Mouse (Mus musculus): ENCODE measurements around the gene Abcb4. TPM values are rescaled to one million over a fixed set of nuclear protein-coding genes. Genes with fewer than 3 reads are reported as not detected.
A peak's percentile ranks its signal among the peaks of the same experiment; 100 is the strongest.

Abcb4 gene
- polyA plus RNA-seq, 1 experiment from 2014 or later = 1.0 TPM

GRCm38 (mm10) chr5:8868019-8868418, 25.5 kb upstream of the Abcb4 start:
- Histone ChIP-seq H3K4me2 (ENCODE audit: low read length) (no peak overlapping the region), H3K4me3 (ENCODE audit: low read length) (no peak overlapping the region), H3K4me1 (ENCODE audit: control insufficient read depth, insufficient read depth, low read depth, low read length) (no peaks in the 10 kb centered on the region), H3K27ac (ENCODE audit: low read depth, low read length) (no peak overlapping the region), H3K9me3 (ENCODE audit: control insufficient read depth, low read length) (no peaks in the 10 kb centered on the region), H3K27me3 (replicated peaks; ENCODE audit: control insufficient read depth, insufficient read depth, low read length) (no peaks in the 10 kb centered on the region), H3K36me3 (ENCODE audit: control insufficient read depth, insufficient read depth, low read length) (no peaks in the 10 kb centered on the region), H3K9ac (ENCODE audit: low read depth, low read length) (no peak overlapping the region)
- peak; percentile 52; the same call in 1 of the 2 replicates for ATAC-seq
- WGBS = 13% methylated on average over 1 of the region's 1 CpGs

GRCm38 (mm10) chr5:8872979-8873915, 20.3 kb upstream of the Abcb4 start:
- no peaks in the 10 kb centered on the region for H3K4me1 ChIP-seq (ENCODE audit: control insufficient read depth, insufficient read depth, low read depth, low read length)
- no peak overlapping the region for H3K4me3 ChIP-seq (ENCODE audit: low read length)
- H3K4me2 ChIP-seq (ENCODE audit: low read length) = no peak overlapping the region
- H3K9ac ChIP-seq (ENCODE audit: low read depth, low read length) = no peak overlapping the region
- no peak overlapping the region for H3K27ac ChIP-seq (ENCODE audit: low read depth, low read length)
- no peak for ATAC-seq
- H3K27me3 ChIP-seq (replicated peaks; ENCODE audit: control insufficient read depth, insufficient read depth, low read length) = no peaks in the 10 kb centered on the region
- 89% methylated on average over 6 of the region's 6 CpGs for WGBS
- no peaks in the 10 kb centered on the region for H3K9me3 ChIP-seq (ENCODE audit: control insufficient read depth, low read length)
- H3K36me3 ChIP-seq (ENCODE audit: control insufficient read depth, insufficient read depth, low read length) = no peaks in the 10 kb centered on the region

- ATAC-seq = no peak
- H3K27me3 ChIP-seq (replicated peaks; ENCODE audit: control insufficient read depth, insufficient read depth, low read length) = no peaks in the 10 kb centered on the region
- no peak overlapping the region for H3K9ac ChIP-seq (ENCODE audit: low read depth, low read length)
- H3K36me3 ChIP-seq (ENCODE audit: control insufficient read depth, insufficient read depth, low read length) = no peaks in the 10 kb centered on the region
- no peak overlapping the region for H3K4me3 ChIP-seq (ENCODE audit: low read length)
- no peaks in the 10 kb centered on the region for H3K4me1 ChIP-seq (ENCODE audit: control insufficient read depth, insufficient read depth, low read depth, low read length)
- no peaks in the 10 kb centered on the region for H3K9me3 ChIP-seq (ENCODE audit: control insufficient read depth, low read length)
- no peak overlapping the region for H3K4me2 ChIP-seq (ENCODE audit: low read length)
- no peak overlapping the region for H3K27ac ChIP-seq (ENCODE audit: low read depth, low read length)
- 84% methylated on average over 2 of the region's 2 CpGs for WGBS
These were observed 16.4 kb upstream of the Abcb4 start for GRCm38 (mm10) chr5:8877086-8877485.

- Histone ChIP-seq H3K36me3 (ENCODE audit: control insufficient read depth, insufficient read depth, low read length) (no peaks in the 10 kb centered on the region), H3K9me3 (ENCODE audit: control insufficient read depth, low read length) (no peaks in the 10 kb centered on the region), H3K27me3 (replicated peaks; ENCODE audit: control insufficient read depth, insufficient read depth, low read length) (no peaks in the 10 kb centered on the region), H3K9ac (ENCODE audit: low read depth, low read length) (no peak overlapping the region), H3K4me1 (ENCODE audit: control insufficient read depth, insufficient read depth, low read depth, low read length) (no peaks in the 10 kb centered on the region), H3K27ac (ENCODE audit: low read depth, low read length) (no peak overlapping the region), H3K4me2 (ENCODE audit: low read length) (no peak overlapping the region), H3K4me3 (ENCODE audit: low read length) (no peak overlapping the region)
- 76% methylated on average over 5 of the region's 5 CpGs for WGBS
- no peak for ATAC-seq
These were observed 15.7 kb upstream of the Abcb4 start for GRCm38 (mm10) chr5:8877800-8878199.

- no peak for ATAC-seq
- no peak overlapping the region for H3K27ac ChIP-seq (ENCODE audit: low read depth, low read length)
- H3K9me3 ChIP-seq (ENCODE audit: control insufficient read depth, low read length) = 0 out of 2 replicates have a peak, but pooled peaks cover 2% of the 10 kb centered on the region
- H3K4me3 ChIP-seq (ENCODE audit: low read length) = no peak overlapping the region
- H3K27me3 ChIP-seq (replicated peaks; ENCODE audit: control insufficient read depth, insufficient read depth, low read length) = no peaks in the 10 kb centered on the region
- WGBS = 85% methylated on average over 2 of the region's 2 CpGs
- no peaks in the 10 kb centered on the region for H3K36me3 ChIP-seq (ENCODE audit: control insufficient read depth, insufficient read depth, low read length)
- H3K4me1 ChIP-seq (ENCODE audit: control insufficient read depth, insufficient read depth, low read depth, low read length) = no peaks in the 10 kb centered on the region
- no peak overlapping the region for H3K9ac ChIP-seq (ENCODE audit: low read depth, low read length)
- H3K4me2 ChIP-seq (ENCODE audit: low read length) = no peak overlapping the region
These were observed 7.7 kb upstream of the Abcb4 start for GRCm38 (mm10) chr5:8885837-8886236.

GRCm38 (mm10) chr5:8894104-8894425, 548 bp downstream of the Abcb4 start:
- H3K9ac ChIP-seq (ENCODE audit: low read depth, low read length) = peak overlapping the region; percentile 76
- no peaks in the 10 kb centered on the region for H3K36me3 ChIP-seq (ENCODE audit: control insufficient read depth, insufficient read depth, low read length)
- peaks cover 2% of the 10 kb centered on the region; the same call in 1 of the 2 replicates for H3K27me3 ChIP-seq (replicated peaks; ENCODE audit: control insufficient read depth, insufficient read depth, low read length)
- no peak for ATAC-seq
- no peak overlapping the region for H3K27ac ChIP-seq (ENCODE audit: low read depth, low read length)
- 0 out of 2 replicates have a peak, but pooled peaks cover 2% of the 10 kb centered on the region for H3K9me3 ChIP-seq (ENCODE audit: control insufficient read depth, low read length)
- peak overlapping the region; percentile 82 for H3K4me3 ChIP-seq (ENCODE audit: low read length)
- peaks cover 5% of the 10 kb centered on the region for H3K4me1 ChIP-seq (ENCODE audit: control insufficient read depth, insufficient read depth, low read depth, low read length)
- peak overlapping the region; percentile 95 for H3K4me2 ChIP-seq (ENCODE audit: low read length)
- 8% methylated on average over 15 of the region's 15 CpGs for WGBS

- 69% methylated on average over 15 of the region's 15 CpGs for WGBS
- H3K27me3 ChIP-seq (replicated peaks; ENCODE audit: control insufficient read depth, insufficient read depth, low read length) = peaks cover 2% of the 10 kb centered on the region; the same call in 1 of the 2 replicates
These were observed 1.3 kb downstream of the Abcb4 start for GRCm38 (mm10) chr5:8894641-8895490.

GRCm38 (mm10) chr5:8896198-8896597, 2.7 kb downstream of the Abcb4 start:
- H3K27me3 ChIP-seq (replicated peaks; ENCODE audit: control insufficient read depth, insufficient read depth, low read length) = peaks cover 2% of the 10 kb centered on the region; the same call in 1 of the 2 replicates
- H3K4me1 ChIP-seq (ENCODE audit: control insufficient read depth, insufficient read depth, low read depth, low read length) = peaks cover 5% of the 10 kb centered on the region
- no peak overlapping the region for H3K27ac ChIP-seq (ENCODE audit: low read depth, low read length)
- ATAC-seq = no peak
- no peak overlapping the region for H3K4me2 ChIP-seq (ENCODE audit: low read length)
- 85% methylated on average over 1 of the region's 1 CpGs for WGBS
- H3K9me3 ChIP-seq (ENCODE audit: control insufficient read depth, low read length) = no peaks in the 10 kb centered on the region
- H3K9ac ChIP-seq (ENCODE audit: low read depth, low read length) = no peak overlapping the region
- H3K4me3 ChIP-seq (ENCODE audit: low read length) = no peak overlapping the region
- H3K36me3 ChIP-seq (ENCODE audit: control insufficient read depth, insufficient read depth, low read length) = no peaks in the 10 kb centered on the region

More at GRCm38 (mm10) chr5:8894641-8895490, 1.3 kb downstream of the Abcb4 start:
- no peaks in the 10 kb centered on the region for H3K36me3 ChIP-seq (ENCODE audit: control insufficient read depth, insufficient read depth, low read length)
- H3K4me2 ChIP-seq (ENCODE audit: low read length) = no peak overlapping the region
- H3K9ac ChIP-seq (ENCODE audit: low read depth, low read length) = no peak overlapping the region
- peaks cover 5% of the 10 kb centered on the region for H3K4me1 ChIP-seq (ENCODE audit: control insufficient read depth, insufficient read depth, low read depth, low read length)
- H3K4me3 ChIP-seq (ENCODE audit: low read length) = no peak overlapping the region
- ATAC-seq = no peak
- no peak overlapping the region for H3K27ac ChIP-seq (ENCODE audit: low read depth, low read length)
- H3K9me3 ChIP-seq (ENCODE audit: control insufficient read depth, low read length) = 0 out of 2 replicates have a peak, but pooled peaks cover 2% of the 10 kb centered on the region

GRCm38 (mm10) chr5:8898246-8898645, 4.7 kb downstream of the Abcb4 start:
- ATAC-seq = no peak
- H3K27ac ChIP-seq (ENCODE audit: low read depth, low read length) = no peak overlapping the region
- WGBS = 72% methylated on average over 3 of the region's 3 CpGs
- no peaks in the 10 kb centered on the region for H3K9me3 ChIP-seq (ENCODE audit: control insufficient read depth, low read length)
- H3K36me3 ChIP-seq (ENCODE audit: control insufficient read depth, insufficient read depth, low read length) = no peaks in the 10 kb centered on the region
- H3K4me3 ChIP-seq (ENCODE audit: low read length) = no peak overlapping the region
- H3K4me2 ChIP-seq (ENCODE audit: low read length) = no peak overlapping the region
- H3K27me3 ChIP-seq (replicated peaks; ENCODE audit: control insufficient read depth, insufficient read depth, low read length) = no peaks in the 10 kb centered on the region; the same call in 1 of the 2 replicates
- H3K4me1 ChIP-seq (ENCODE audit: control insufficient read depth, insufficient read depth, low read depth, low read length) = no peaks in the 10 kb centered on the region; the same call in 1 of the 2 replicates
- no peak overlapping the region for H3K9ac ChIP-seq (ENCODE audit: low read depth, low read length)

Data from hindbrain, embryonic 16.5 days (tissue).